Mouse (Mus musculus) adrenal gland, postnatal 36 days (tissue): ENCODE data around the gene Slc7a5. TPM values are rescaled to one million over a fixed set of nuclear protein-coding genes. Genes with fewer than 3 reads are reported as not detected.

Experiments used
- DNase-seq, 2 experiments: peaks; one replicate each; pipeline ENCODE4 v3.0.0; 2021; ENCODE audit warnings: mixed read lengths in 1 of 2
- total RNA-seq, 2 experiments: library from RNA; stranded (reverse); gene quantifications; 2 replicates each; pipeline ENCODE4 v1.2.3; 2021

Gene Slc7a5
- total RNA-seq, 2 experiments from 2014 or later = 41.6 to 64.0 TPM

DNA sequence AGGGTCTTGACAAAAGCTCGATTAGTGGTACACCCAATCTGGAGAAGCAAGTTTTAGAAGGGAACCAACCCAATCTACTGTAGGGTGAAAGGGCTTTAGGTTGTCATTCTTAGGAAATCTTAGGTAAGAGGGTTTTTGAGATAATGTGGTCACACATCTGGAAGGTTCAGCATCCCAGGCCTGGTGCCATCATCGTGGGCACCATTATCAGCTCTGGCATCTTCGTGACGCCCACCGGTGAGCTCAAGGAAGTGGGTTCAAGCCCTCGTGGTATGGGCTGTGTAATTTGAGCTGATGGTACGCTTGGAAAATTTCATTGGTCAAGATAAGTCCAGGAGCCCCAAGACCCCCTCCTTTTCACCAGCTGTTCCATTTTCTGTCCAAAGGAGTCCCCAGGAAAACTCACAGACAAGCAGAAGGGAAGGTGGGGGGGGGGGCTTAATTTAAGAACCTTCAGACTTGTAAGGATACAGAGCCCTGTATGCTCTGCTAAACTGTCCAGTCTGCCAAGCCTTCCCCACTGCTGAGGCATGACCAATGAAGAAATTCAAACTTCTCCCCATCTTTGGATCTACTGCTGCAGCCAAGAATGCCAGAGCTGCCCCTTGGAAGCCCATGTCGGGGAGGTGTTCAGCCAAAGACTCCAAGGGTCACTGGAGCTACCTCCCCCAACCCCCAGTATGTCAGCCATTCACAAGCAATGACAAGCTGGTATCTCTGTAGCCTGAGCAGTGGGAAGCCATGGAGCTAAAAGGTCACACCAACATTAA, 1.1 kb upstream of the Slc7a5 start:
- DNase-seq = no peak

DNA sequence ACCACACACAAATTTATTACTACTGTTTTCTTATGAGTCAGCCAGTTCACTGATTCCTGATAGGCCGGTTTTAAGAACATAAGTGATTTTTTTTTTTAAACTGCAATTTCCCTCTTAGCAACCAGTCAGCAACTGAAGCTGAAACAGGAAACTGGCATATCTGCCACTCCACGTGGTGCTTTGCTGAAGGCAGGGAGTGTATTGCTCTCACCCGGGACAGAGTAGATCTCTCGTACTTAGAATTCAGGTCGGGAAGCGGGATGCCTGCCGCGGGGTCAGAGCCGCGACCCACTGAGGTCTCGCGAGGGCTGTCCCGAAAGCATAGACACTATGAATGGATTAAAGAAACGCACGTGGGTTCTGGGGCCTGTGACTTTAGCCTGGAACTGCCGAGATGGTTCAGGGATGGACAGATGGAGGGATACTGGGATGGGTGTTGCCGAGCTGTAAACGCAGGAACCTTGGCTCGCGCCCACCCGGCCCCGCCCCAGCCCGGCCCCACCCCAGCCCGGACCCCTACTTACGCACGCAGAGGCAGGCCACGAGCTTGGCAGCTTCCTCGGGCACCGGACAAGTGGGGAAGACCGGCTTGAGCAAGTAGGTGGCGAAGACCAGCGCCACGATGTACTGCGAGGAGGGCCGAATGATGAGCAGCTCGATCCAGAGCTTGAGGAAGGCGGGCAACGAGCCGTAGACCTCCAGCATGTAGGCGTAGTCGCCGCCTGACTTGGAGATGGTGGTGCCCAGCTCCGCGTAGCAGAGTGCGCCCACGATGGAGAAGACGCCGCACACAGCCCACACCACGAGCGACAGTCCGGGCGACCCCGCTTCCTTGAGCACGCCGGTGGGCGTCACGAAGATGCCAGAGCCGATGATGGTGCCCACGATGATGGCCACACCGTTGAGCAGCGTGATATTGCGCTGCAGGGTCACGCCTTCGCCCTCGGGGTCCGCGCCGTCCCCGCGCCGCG, 667 bp downstream of the Slc7a5 start:
- DNase-seq = peak; percentile 44 to 58

DNA sequence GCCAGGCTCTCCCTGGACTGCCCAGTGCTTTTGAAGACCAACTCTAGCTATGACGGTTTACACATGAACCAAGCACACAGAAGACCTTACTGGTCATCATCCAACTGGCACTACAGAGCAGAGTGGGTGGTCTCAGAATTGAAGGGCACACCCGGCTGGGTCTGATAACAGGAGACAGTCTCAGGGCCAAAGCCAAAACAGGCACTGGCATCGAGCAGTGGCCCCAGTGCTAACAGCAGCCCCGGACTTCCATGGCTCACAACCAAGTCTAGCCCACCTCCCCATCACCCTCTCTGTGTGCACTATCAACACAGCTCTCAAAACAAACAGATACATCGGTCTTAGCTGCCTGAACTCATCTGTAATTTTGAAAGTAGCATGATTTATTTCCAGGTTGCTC, 1.6 kb downstream of the Slc7a5 start:
- DNase-seq = no peak

DNA sequence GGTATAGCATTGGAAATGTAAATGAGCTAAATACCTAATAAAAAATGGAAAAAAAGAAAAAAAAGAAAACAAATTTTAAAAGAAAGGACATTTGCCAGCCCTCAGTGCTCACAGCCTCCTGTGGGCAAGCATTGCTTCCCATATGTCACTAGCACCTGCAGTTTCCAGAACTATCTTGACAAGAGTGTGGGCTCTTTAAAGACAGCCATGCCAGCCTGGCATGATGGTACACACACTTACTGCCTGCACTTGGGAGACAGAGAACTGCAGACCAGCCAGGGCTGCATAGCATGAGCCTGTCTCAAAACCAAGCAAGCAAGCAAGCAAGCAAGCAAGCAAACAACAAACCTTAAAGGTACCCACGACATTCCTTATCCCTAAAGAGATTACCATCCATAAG, 2.1 kb downstream of the Slc7a5 start:
- DNase-seq = no peak

DNA sequence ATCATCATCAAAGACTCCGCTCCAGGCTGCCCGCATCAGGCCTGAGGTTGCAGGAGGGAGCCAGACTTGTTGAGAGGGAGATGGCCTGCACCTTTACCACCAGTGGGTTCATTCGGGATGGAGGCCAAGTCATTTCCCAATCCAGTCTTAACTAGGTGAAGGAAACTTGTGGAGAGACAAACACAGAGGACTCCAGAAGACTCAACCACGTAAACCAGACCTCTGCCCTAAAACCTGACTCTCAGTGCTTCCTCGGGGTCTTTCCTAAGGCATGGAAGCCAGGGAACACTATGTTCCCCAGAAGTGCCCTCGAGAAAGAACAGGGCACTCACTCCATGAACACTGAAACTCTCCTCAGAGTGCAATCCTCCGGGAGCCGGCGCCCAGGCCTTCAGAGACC, 2.5 kb downstream of the Slc7a5 start:
- peak in 1 of 2 experiments; percentile 32 for DNase-seq

DNA sequence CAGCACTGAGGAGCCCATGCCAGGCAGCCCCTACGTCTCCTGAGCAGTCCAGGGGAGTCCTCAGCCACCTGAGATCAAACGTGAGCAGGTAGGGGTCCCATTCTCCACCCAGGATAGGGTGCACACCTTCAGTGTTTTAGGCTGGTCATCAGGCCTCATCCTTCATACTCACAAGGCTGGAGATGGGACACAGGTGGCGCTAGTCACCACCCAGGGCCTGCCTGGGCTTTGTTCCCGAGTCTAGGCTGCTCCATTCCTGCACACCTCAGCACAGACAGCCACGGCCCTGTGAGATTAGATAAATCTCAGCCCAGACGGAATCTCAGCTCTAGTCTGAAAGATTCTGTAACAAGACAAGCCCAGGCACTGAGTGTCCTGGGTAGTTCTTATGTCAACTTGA, 3.5 kb downstream of the Slc7a5 start:
- DNase-seq = no peak

DNA sequence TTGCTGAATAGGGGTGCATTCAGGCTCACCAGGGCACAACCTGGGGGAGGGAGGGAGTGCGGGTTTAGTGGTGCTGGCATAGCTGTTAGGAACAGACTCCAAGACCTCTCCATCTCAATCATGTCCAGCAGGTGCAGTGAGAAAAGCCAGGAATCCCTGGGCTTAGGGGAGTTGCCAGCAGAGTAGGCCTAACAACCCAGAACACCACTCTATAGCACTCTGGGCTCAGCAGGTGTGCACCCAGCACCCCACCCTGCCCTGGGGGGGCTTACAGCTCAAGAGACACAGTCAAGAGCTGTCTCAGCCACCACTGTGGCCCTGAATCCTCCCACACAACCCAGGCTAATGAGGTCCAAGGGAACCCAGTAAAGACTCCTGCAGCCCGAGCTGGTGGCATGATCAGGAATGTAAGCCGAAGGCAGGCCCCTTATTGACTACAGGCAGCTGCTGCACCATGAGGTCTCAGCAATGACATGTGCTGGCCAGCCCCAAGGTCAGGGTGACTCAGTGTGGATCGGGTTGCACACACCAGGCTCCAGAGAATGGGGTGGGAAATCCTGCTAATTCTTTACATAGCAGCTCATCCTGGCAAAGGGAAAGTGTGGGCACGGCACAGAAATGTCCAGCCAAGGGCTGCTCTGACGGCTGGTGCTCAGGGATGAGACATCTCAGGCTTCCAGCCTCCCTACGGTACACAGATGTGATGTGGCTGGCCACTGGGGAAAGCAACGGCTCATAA, 5.8 kb downstream of the Slc7a5 start:
- peak; percentile 88 to 90 for DNase-seq

DNA sequence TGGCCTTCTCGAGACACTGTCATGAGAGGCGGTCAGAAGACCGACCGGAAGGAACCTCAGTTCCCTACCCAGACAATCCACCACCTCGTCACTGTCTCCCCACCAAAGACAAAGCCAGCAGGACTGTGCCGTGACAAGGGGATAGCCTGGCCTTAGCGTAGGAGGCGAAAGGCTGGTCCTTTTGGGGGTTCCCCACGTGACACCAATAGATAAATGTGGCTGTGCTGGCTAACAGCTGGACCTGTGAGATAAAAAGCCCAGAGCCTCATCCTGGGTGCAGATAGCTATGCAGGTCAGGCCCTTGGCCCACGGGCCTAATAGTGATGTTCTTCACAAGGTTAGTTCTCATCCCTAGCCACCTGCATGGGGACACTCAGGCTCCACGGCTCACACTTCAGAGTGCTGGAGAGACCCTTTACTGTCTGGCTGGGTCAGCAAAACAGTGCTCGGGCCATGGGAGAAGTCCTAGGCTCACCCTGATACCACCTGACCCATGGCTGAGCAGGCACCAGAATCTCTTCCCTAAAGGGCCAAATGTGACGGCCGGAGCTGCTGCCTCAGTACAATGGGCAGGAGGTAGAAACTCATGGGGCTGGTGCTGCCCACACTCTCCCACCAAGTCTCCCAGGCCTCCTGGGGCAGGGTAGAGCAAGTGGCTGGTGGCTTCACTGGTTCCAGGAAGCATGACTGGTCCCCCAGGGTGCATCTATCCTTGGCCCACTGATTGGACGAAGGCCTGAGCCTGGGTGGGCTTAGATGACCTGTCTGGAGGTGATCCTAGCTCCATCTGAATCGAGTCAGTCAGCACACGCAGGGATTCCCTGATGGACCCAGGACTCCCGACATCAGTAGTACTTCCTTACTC, 8.1 kb downstream of the Slc7a5 start:
- DNase-seq = no peak

DNA sequence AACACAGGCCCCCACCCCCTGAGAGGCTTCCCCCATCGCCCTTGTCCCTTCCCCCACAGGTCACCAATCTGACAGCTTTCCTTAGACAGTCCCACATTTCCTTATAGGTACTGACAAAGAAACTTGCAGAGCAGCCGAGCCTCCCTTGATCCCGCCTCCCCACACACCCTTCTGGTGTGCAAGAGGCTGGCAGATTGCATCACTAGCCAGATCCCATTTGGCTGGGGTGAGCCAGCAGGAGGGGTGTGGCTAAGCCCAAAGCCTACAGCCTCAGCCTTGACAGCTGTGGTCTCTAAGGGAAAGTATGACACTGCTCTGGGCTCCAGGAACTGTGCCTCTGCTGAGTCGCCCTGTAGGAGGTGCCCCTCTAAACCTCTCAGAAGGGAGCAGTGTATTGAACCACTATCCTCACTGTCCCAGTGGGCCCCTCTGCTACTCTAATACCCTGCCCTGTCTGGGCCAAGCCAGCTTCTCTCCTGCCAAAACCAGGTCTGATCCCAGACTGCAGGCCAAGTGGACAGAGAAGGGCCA, 9.0 kb downstream of the Slc7a5 start:
- DNase-seq = peak; percentile 88 to 90

DNA sequence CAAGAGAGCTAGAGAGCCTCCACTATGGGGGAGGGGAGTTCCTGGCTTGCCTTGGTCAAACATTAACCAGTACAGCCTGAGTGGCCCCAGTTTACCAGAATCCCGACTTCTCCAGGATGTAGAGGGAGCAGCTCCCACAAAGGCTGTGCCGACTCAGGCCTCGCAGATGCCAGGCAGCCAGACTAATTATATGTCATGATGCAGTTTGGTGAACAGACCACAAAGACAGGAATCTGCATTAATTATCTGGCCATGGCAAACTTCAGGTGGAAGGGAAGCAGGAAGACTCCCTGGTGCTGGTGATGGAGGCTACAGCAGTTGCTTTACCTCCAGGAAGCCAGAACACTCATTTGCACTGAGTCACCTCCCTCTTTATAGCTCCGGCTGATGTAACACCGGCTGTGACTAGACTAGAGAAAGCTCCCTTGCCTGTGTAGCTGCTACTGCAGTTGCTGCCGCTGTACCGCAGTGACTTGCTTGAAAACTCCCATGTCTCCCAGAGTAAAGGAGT, 9.6 kb downstream of the Slc7a5 start:
- peak; percentile 57 to 65 for DNase-seq

DNA sequence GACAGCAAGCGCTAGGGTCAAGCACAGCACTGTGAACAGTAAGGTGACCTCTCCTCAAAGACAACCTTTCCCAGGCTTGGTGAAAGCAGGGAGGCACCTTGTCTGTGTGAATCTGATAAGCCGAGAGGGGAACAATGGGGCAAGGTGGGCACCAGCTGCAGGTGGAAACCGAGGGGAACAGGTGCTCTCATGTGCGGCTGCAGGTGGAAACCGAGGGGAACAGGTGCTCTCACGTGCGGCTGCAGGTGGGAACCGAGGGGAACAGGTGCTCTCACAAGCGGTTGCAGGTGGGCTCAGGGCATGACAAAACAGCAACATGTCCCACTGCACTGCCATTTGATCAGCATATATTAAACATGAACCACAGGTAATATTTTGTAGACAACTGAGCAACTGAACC, 10.3 kb downstream of the Slc7a5 start:
- DNase-seq = no peak

DNA sequence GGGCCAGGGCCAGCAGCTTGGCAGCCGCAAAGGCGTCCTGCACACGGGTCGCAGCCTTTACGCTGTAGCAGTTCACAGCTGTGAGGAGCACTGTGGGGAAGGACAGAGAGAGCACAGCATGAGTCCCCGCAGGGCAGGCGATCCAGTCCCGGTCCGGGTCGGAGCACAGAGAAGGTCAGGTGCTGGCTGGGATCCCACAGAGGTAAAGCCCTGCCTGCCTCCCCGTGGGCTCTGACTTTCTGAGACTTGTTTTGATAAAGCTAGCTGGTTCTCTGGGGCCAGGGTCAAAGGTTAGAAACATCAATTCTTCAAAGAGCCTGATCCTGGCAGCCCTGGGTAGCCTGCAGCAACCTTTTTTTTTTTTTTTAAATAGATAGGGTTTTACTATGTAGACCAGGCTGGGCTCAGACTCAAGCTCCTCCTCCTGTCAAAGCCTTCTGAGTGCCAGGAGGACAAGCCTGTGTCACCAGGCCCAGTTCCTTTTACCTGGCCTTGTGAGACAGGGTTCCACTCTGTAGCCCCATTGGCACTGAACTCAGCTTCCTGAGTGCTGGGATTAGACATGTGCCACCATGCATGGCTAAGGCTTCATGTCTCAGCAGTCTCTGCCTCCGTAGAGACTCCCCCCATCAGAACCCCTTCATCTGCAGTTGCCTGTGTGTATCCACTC, 10.9 kb downstream of the Slc7a5 start:
- peak in 1 of 2 experiments; percentile 48 for DNase-seq

DNA sequence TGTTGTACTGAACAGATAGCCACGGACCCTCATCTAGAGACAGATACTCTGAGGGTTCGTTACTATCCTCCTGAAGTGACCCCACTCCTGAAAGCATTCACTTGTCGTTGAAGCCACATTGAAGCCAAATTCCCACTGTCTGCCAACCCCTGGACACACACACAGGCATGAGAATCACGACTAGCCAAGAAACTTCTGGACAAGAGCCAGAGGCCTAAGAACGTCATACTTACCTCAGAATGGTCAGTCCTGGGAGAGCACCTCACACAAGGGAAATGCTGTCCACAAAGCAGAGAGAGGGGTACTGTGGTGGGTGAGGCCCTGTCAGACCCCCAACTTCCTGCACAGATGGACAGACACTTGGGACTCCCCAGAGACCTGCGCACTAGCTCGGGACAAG, 11.6 kb downstream of the Slc7a5 start:
- DNase-seq = peak in 1 of 2 experiments; percentile 44

DNA sequence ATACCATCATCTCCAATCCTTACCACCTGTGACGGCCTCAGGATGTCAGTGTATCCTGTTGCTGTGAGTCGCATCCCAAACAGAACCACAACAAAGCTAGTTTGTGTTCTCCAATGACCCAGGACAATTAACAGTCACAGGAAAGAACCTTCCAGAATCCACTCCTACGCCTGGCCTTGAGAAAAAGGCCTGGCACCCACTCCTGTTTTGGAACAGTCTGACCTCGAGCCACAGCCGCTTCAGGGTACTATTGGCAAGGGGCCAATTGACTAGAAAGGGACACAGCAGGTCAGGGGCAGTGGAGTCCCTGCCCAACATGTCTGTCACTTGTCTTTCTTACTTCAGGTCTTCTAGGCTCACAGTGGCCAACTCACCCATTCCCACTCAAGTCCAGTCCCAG, 14.6 kb downstream of the Slc7a5 start:
- peak; percentile 48 to 54 for DNase-seq

DNA sequence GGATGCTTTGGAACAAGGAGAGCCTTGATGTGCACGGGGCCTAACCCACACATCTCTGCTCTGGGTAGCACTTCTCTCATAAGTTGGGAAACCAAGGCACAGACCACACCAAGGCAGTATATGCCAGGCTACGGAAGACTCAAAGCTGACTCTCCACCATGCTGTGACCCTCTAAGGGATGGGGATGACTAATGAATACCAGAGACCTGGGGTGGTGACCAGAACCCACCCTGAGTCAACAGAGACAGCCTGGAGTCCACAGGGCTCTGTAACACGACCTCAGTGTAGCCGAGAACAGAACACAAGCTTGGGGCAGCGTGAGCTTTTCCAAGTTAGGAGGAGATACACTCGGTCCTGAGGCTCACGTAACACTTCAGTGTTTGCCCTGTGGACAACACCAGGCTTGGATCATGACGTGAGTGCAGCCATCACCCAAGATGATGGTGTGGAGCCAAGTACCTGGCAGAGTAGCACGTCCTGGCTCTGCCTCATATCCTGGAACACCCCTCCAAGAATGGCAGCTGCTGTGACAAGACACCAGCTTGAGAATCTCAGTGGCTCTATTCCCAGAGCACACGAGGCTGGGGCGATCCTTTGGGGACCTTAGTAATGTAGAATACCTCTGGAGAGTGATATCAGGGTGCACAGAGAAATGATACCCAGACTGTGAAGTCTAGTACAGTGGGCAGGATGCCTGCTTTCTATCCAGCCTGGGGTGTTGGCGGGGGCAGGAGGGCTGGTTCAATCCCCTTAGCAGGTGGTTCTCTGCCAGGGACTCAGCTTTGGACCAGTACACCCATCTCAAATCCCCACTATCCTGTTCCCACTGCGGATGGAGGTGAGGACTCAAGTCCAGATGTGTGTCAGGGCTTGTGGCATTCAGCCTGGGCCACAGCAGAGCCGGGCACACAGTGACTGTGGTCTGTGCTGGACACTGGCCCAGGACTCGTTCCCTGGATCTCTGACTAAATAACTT, 17.4 kb downstream of the Slc7a5 start:
- DNase-seq = no peak

DNA sequence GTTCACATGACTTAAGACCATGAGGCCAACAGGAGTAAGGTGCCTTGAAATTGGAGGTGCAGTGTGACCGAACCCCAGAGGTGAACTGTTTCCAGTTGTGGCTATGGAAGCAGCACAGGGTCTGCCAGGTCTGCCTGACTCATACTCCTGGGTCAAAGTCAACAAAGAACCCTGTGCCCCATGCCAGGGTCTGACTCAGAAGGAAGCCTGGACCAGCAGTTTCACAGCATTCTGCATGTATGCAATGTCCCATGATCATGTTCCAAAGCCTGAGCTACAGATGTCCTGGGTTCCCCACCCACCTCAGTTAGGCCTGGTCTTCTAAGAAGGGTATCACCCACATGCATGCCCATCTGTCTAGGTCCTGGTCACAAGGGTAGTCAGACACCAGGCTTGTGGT, 18.2 kb downstream of the Slc7a5 start:
- peak; percentile 71 for DNase-seq

DNA sequence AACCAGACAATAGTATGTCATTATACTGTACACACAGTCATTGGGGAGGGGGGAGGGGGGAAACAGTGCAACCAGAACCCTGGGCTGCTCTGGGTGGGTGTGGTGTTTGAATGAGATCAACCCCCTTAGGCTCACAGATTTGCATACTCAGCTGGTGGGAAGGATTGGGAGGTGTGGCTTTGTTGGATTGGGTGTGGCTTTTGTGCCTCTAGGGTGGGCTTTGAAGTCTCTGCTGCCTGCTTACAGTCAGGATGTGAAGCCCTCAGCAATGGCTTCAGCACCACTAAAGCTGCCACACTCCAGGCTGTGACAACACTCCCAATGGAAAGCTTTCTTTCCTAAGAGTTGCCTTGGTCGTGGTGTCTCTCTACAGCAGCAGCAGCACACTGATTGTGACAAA, 19.9 kb downstream of the Slc7a5 start:
- DNase-seq = no peak

DNA sequence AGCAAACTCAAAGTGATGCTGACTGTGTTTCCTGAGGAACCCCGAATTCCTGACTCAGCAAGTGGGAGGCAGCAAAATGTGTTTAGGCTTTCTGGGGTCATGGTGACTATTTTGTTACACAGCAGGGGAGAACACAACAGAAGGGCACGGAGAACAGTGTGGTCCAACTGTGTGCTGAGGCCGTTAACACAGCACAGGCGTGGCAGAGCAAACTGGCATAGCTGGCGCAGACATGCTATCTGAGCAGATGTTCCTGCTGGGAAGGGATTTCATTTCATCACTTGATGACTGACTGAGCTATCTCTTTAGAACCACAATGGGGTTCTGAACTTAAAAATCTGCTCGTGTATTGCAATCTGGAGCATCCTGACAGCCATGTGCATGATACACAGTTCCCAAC, 22.1 kb downstream of the Slc7a5 start:
- DNase-seq = no peak

DNA sequence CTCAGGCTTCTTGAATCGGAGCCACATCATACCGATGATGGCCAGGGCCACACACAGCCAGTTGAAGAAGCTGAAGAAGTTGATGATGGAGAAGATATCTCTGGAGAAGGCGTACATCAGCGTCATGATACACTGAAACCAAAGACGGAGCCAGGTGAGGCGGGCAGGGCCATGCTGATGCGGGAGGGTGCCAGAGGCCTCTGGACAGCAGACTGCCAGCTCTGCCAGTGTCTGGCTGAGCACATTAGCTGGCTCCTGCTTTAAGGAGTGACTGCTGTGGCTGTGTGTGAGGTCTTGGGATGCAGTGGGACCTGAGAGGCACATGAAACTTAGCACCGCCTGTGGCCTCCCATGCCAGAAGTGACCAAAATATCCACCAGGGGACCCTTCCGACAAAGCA, 22.5 kb downstream of the Slc7a5 start:
- no peak for DNase-seq
